Mouse (Mus musculus) midbrain, embryonic 16.5 days (tissue): ENCODE data around the gene Klhl7. TPM values are rescaled to one million over a fixed set of nuclear protein-coding genes. Genes with fewer than 3 reads are reported as not detected.

Source experiments
- ATAC-seq: fragments of 200-750 bp; cut with Nextera tagmentation; 2 replicates; pipeline ENCODE4 v1.8.0; 2017; ENCODE audit warnings: moderate TSS enrichment
- H3K27ac ChIP-seq: fragments of 300-500 bp; sonication (generic); 2 replicates; pipeline ENCODE4 v1.5.1; 2014; ENCODE audit warnings: mild to moderate bottlenecking, low read length, mixed read lengths
- H3K27me3 ChIP-seq: fragments of 300-500 bp; sonication (generic); 2 replicates; pipeline ENCODE4 v1.6.1; 2014; ENCODE audit warnings: low read depth, low read length, mixed read lengths; ENCODE audit not compliant: control insufficient read depth, insufficient read depth
- H3K36me3 ChIP-seq: fragments of 300-500 bp; sonication (generic); 2 replicates; pipeline ENCODE4 v1.6.1; 2014; ENCODE audit warnings: mild to moderate bottlenecking, low read length, moderate library complexity, mixed read lengths; ENCODE audit not compliant: control insufficient read depth, insufficient read depth
- H3K4me1 ChIP-seq: fragments of 300-500 bp; sonication (generic); 2 replicates; pipeline ENCODE4 v1.6.1; 2014; ENCODE audit warnings: mild to moderate bottlenecking, low read length, mixed read lengths; ENCODE audit not compliant: control insufficient read depth, insufficient read depth
- H3K4me2 ChIP-seq: fragments of 300-500 bp; sonication (generic); 2 replicates; pipeline ENCODE4 v1.6.1; 2014; ENCODE audit warnings: mild to moderate bottlenecking, low read length, mixed read lengths
- H3K4me3 ChIP-seq: fragments of 300-500 bp; sonication (generic); 2 replicates; pipeline ENCODE4 v1.5.1; 2014; ENCODE audit warnings: low read depth, mild to moderate bottlenecking, low read length, moderate library complexity, mixed read lengths
- H3K9ac ChIP-seq: fragments of 300-500 bp; sonication (generic); 2 replicates; pipeline ENCODE4 v1.6.1; 2014; ENCODE audit warnings: low read depth, low read length, mixed read lengths
- H3K9me3 ChIP-seq: fragments of 300-500 bp; sonication (generic); replicated peaks from 2 replicates; pipeline ENCODE4 v1.6.1; 2014; ENCODE audit warnings: mild to moderate bottlenecking, low read length, mixed read lengths; ENCODE audit not compliant: control insufficient read depth, poor library complexity, severe bottlenecking
- WGBS: fragments of 180-500 bp; shearing (Covaris S2); extraction: QIAGEN DNeasy Blood & Tissue Kit; methylation state at CpG from one replicate; pipeline ENCODE4 v1.1.7; 2014; 5-methylcytosine and 5-hydroxymethylcytosine counted together
- polyA plus RNA-seq: library from polyadenylated mRNA; unstranded; fragments of >200 nt; fragmentation: Nextera tagmentation; extraction: Ambion mirVana; gene quantifications from 2 replicates; pipeline ENCODE4 v1.2.1, GENCODE M21; 2015

The Klhl7 gene
- polyA plus RNA-seq, 1 experiment from 2014 or later: 164 TPM

GRCm38 (mm10) chr5:24126967-24127366 lies 26.6 kb downstream of the Klhl7 start:
- Histone ChIP-seq H3K4me1 (peaks cover 13% of the 10 kb centered on the region), H3K4me2 (no peak overlapping the region), H3K36me3 (no peaks in the 10 kb centered on the region), H3K9me3 (no peaks in the 10 kb centered on the region), H3K9ac (no peak overlapping the region), H3K27ac (no peak overlapping the region), H3K4me3 (no peak overlapping the region), H3K27me3 (no peaks in the 10 kb centered on the region)
- 85% methylated on average over 4 of the region's 4 CpGs for WGBS
- ATAC-seq: no peak

GRCm38 (mm10) chr5:24146964-24147363 lies 46.6 kb downstream of the Klhl7 start:
- peaks cover 30% of the 10 kb centered on the region for H3K36me3 ChIP-seq
- H3K27ac ChIP-seq: no peak overlapping the region
- no peaks in the 10 kb centered on the region for H3K4me1 ChIP-seq
- no peak overlapping the region for H3K9ac ChIP-seq
- no peak overlapping the region for H3K4me3 ChIP-seq
- H3K4me2 ChIP-seq: no peak overlapping the region
- no peaks in the 10 kb centered on the region for H3K27me3 ChIP-seq
- H3K9me3 ChIP-seq: no peaks in the 10 kb centered on the region
- 92% methylated on average over 5 of the region's 5 CpGs for WGBS
- ATAC-seq: no peak

GRCm38 (mm10) chr5:24152199-24152598 lies 51.8 kb downstream of the Klhl7 start:
- no peaks in the 10 kb centered on the region for H3K9me3 ChIP-seq
- no peak overlapping the region for H3K9ac ChIP-seq
- H3K4me3 ChIP-seq: no peak overlapping the region
- no peak overlapping the region for H3K4me2 ChIP-seq
- no peaks in the 10 kb centered on the region for H3K27me3 ChIP-seq
- no peaks in the 10 kb centered on the region for H3K4me1 ChIP-seq
- no peak overlapping the region for H3K27ac ChIP-seq
- peaks cover 11% of the 10 kb centered on the region for H3K36me3 ChIP-seq
- ATAC-seq: no peak

- Histone ChIP-seq H3K27me3 (no peaks in the 10 kb centered on the region), H3K4me3 (no peak overlapping the region), H3K27ac (no peak overlapping the region), H3K9ac (no peak overlapping the region), H3K9me3 (no peaks in the 10 kb centered on the region), H3K4me1 (no peaks in the 10 kb centered on the region), H3K4me2 (no peak overlapping the region), H3K36me3 (0 out of 2 replicates have a peak, but pooled peaks cover 8% of the 10 kb centered on the region)
- ATAC-seq: no peak
- 97% methylated on average over 6 of the region's 6 CpGs for WGBS
Observed at GRCm38 (mm10) chr5:24156774-24157173, 56.4 kb downstream of the Klhl7 start.

GRCm38 (mm10) chr5:24164789-24165445 lies 64.5 kb downstream of the Klhl7 start, which contains the start of gene Nupl2:
Gene Nupl2, plus strand, starts transcription at chr5:24164963.
- Histone ChIP-seq H3K36me3 (0 out of 2 replicates have a peak, but pooled peaks cover 2% of the 10 kb centered on the region), H3K4me3 (peak within 1 kb of the TSS; percentile 91), H3K27ac (peak within 1 kb of the TSS; percentile 91), H3K4me2 (peak within 1 kb of the TSS; percentile 74), H3K27me3 (no peaks in the 10 kb centered on the region), H3K9me3 (no peaks in the 10 kb centered on the region), H3K9ac (peak within 1 kb of the TSS; percentile 97), H3K4me1 (peaks cover 9% of the 10 kb centered on the region)
- WGBS: under 1% methylated on average over 52 of the region's 52 CpGs
- ATAC-seq: peak; percentile 99

GRCm38 (mm10) chr5:24167263-24167662 lies 66.9 kb downstream of the Klhl7 start:
- Histone ChIP-seq H3K27me3 (no peaks in the 10 kb centered on the region), H3K9me3 (no peaks in the 10 kb centered on the region), H3K36me3 (0 out of 2 replicates have a peak, but pooled peaks cover 5% of the 10 kb centered on the region), H3K9ac (no peak overlapping the region), H3K4me2 (no peak overlapping the region), H3K27ac (no peak overlapping the region), H3K4me3 (no peak overlapping the region), H3K4me1 (peaks cover 9% of the 10 kb centered on the region)
- ATAC-seq: no peak
- 53% methylated on average over 5 of the region's 5 CpGs for WGBS

GRCm38 (mm10) chr5:24169881-24170280 lies 69.5 kb downstream of the Klhl7 start:
- H3K4me3 ChIP-seq: no peak overlapping the region
- peaks cover 8% of the 10 kb centered on the region for H3K36me3 ChIP-seq
- no peaks in the 10 kb centered on the region for H3K27me3 ChIP-seq
- WGBS: 93% methylated on average over 6 of the region's 6 CpGs
- H3K4me1 ChIP-seq: peaks cover 9% of the 10 kb centered on the region
- no peak overlapping the region for H3K4me2 ChIP-seq
- H3K9me3 ChIP-seq: no peaks in the 10 kb centered on the region
- no peak overlapping the region for H3K9ac ChIP-seq
- no peak overlapping the region for H3K27ac ChIP-seq
- no peak for ATAC-seq

GRCm38 (mm10) chr5:24172092-24172491 lies 71.7 kb downstream of the Klhl7 start:
- Histone ChIP-seq H3K9ac (no peak overlapping the region), H3K36me3 (peaks cover 13% of the 10 kb centered on the region), H3K9me3 (no peaks in the 10 kb centered on the region), H3K4me1 (no peaks in the 10 kb centered on the region), H3K27me3 (no peaks in the 10 kb centered on the region), H3K27ac (no peak overlapping the region), H3K4me2 (no peak overlapping the region), H3K4me3 (no peak overlapping the region)
- ATAC-seq: no peak

GRCm38 (mm10) chr5:24181514-24182295 lies 81.3 kb downstream of the Klhl7 start:
- no peak for ATAC-seq
- Histone ChIP-seq H3K4me3 (no peak overlapping the region), H3K9ac (no peak overlapping the region), H3K36me3 (peaks cover 32% of the 10 kb centered on the region), H3K4me1 (no peaks in the 10 kb centered on the region), H3K4me2 (no peak overlapping the region), H3K27ac (no peak overlapping the region), H3K9me3 (no peaks in the 10 kb centered on the region), H3K27me3 (no peaks in the 10 kb centered on the region)
- 96% methylated on average over 16 of the region's 16 CpGs for WGBS
